Mouse (Mus musculus) naive thymus-derived CD4-positive, alpha-beta T cell, adult 5 months (primary cell): Measurements from ENCODE around the gene Katnal1. TPM values are rescaled to one million over a fixed set of nuclear protein-coding genes. Genes with fewer than 3 reads are reported as not detected.

Source experiments
- polyA plus RNA-seq: library from polyadenylated mRNA; unstranded; fragments of 100-300 nt; shearing (Covaris generic); gene quantifications from one replicate; pipeline ENCODE4 v1.2.1, GENCODE M21; 2017

The Katnal1 gene
- 2.2 TPM for polyA plus RNA-seq

DNA sequence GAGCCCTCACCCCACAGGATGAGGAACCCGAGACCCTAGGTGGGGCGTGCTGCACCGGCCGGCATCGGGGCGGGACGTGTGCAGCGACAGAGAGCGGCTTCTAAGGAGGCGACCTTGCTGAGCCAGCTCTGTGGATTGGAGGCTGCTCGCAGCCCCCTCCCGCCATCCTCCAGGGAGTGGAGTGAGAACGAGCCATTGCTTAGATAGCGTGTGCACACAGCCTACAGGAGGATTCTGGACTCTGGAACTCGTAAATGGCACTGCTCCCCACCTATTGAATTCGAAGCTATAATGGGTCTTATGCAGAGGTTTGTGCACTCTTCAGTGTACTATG, at the start of gene Katnal1:
TSS of gene Katnal1 (minus strand) at position 205 of the 334 bp plus-strand sequence.

Other genes with a start within 250 kb of the Katnal1 start
- gene Gm42791, start 65.8 kb upstream of the Katnal1 start, polyA plus RNA-seq = not detected